Mouse (Mus musculus) C2C12 (cell line): ENCODE measurements around the gene Alox12b.

Experiments
- CTCF ChIP-seq: IDR thresholded peaks from one replicate; pipeline ENCODE4 v1.5.1; 2011; ENCODE audit not compliant: control insufficient read depth, insufficient read depth, insufficient read length
- MAX ChIP-seq: IDR thresholded peaks from one replicate; pipeline ENCODE4 v1.6.1; 2011; ENCODE audit warnings: mild to moderate bottlenecking, control low read depth
- MYOD1 ChIP-seq: IDR thresholded peaks from one replicate; pipeline ENCODE4 v1.6.1; 2011; ENCODE audit warnings: low read depth; ENCODE audit not compliant: control insufficient read depth, insufficient read length
- MYOG ChIP-seq: IDR thresholded peaks from one replicate; pipeline ENCODE4 v1.6.1; 2011; ENCODE audit not compliant: control insufficient read depth, insufficient read length; ENCODE audit errors: extremely low read depth
- USF1 ChIP-seq: IDR thresholded peaks from one replicate; pipeline ENCODE4 v1.6.1; 2011; ENCODE audit warnings: low read depth, mild to moderate bottlenecking, control low read depth, moderate library complexity

DNA sequence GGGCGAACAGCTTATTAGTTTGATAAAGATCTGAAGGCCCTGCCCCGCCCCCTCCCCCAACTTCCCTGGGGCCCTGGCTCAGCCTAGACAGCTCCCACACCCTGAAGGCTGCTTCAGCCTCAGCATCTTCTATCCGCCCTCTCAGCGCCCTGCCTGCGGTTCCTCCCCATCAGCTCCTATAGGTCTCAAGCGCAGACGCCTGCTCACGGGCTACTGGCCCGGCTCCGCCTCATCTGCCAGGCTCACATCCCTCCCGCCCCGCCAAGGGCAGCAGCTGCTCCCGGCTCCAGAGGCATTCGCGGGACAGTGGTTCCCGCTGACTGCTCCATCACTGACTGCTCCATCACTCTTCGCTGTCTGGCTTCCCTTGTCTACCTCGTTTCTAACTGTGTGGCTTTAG is at the start of gene Alox12b:
- TF ChIP-seq USF1 (no peak), CTCF (no peak), MAX (no peak), MYOG (no peak), MYOD1 (no peak)
